Mouse (Mus musculus): ENCODE data around the gene Slamf6.
"Not testable (repeated sequence)": the region's sequence is repeated elsewhere in the genome, so short reads cannot be mapped to it uniquely, and the experiment has no call there.

Gene Slamf6

GRCm38 (mm10) chr1:171917305-171918039, at the start of gene Slamf6:
Gene Slamf6 (plus strand): TSS chr1:171917515.
- no peak for DNase-seq

GRCm38 (mm10) chr1:171886989-171887388, 30.3 kb upstream of the Slamf6 start:
- peak; percentile 6 for DNase-seq

GRCm38 (mm10) chr1:171895364-171895763, 22.0 kb upstream of the Slamf6 start, which contains the start of gene Gm10521:
Gene Gm10521 (plus strand): TSS chr1:171895664.
- not testable (repeated sequence) for DNase-seq

- DNase-seq: no peak
Measured at GRCm38 (mm10) chr1:171904011-171904410, 13.3 kb upstream of the Slamf6 start.

GRCm38 (mm10) chr1:171915638-171916458, 1.5 kb upstream of the Slamf6 start:
- DNase-seq: no peak

- DNase-seq: no peak
Measured at GRCm38 (mm10) chr1:171918136-171918920, 1.0 kb downstream of the Slamf6 start.

GRCm38 (mm10) chr1:171919193-171919592, 1.9 kb downstream of the Slamf6 start:
- no peak for DNase-seq

GRCm38 (mm10) chr1:171919901-171920510, 2.7 kb downstream of the Slamf6 start:
- no peak for DNase-seq

GRCm38 (mm10) chr1:171920989-171921621, 3.8 kb downstream of the Slamf6 start:
- no peak for DNase-seq

GRCm38 (mm10) chr1:171921641-171922040, 4.3 kb downstream of the Slamf6 start:
- no peak for DNase-seq

- no peak for DNase-seq
Measured at GRCm38 (mm10) chr1:171922844-171923243, 5.5 kb downstream of the Slamf6 start.

GRCm38 (mm10) chr1:171924900-171925299, 7.6 kb downstream of the Slamf6 start:
- DNase-seq: no peak

GRCm38 (mm10) chr1:171933851-171934250, 16.5 kb downstream of the Slamf6 start:
- no peak for DNase-seq

GRCm38 (mm10) chr1:171938952-171939948, 21.9 kb downstream of the Slamf6 start:
- DNase-seq: no peak

GRCm38 (mm10) chr1:171940626-171941025, 23.3 kb downstream of the Slamf6 start:
- no peak for DNase-seq

- DNase-seq: no peak
Measured at GRCm38 (mm10) chr1:171946447-171946995, 29.2 kb downstream of the Slamf6 start.

GRCm38 (mm10) chr1:171948161-171948945, 31.0 kb downstream of the Slamf6 start:
- DNase-seq: no peak

- no peak for DNase-seq
Measured at GRCm38 (mm10) chr1:171948946-171949508, 31.7 kb downstream of the Slamf6 start.

GRCm38 (mm10) chr1:171955071-171955470, 37.8 kb downstream of the Slamf6 start:
- DNase-seq: no peak

All from right cerebral cortex, postnatal 25 days (tissue).